Mouse (Mus musculus) heart, embryonic 14.5 days (tissue): ENCODE data around the gene Nlgn3. TPM values are rescaled to one million over a fixed set of nuclear protein-coding genes. Genes with fewer than 3 reads are reported as not detected.
"Not testable (repeated sequence)": the region's sequence is repeated elsewhere in the genome, so short reads cannot be mapped to it uniquely, and the experiment has no call there.

Source experiments
- ATAC-seq: fragments of 200-750 bp; cut with Nextera tagmentation; 2 replicates; pipeline ENCODE4 v1.8.0; 2017; ENCODE audit warnings: low read depth, moderate TSS enrichment; ENCODE audit not compliant: insufficient number of reproducible peaks, insufficient read depth, low FRiP score
- H3K27ac ChIP-seq, 2 experiments: fragments of 200-500 bp in 1 of 2; fragments of 300-500 bp in 1 of 2; sonication (generic) in 1 of 2; replicated peaks in 1 of 2; 2 replicates each; pipeline ENCODE4 v1.5.1; 2012 to 2014; ENCODE audit warnings: low read depth in 2 of 2, low read length in 2 of 2, control low read depth in 1 of 2, mild to moderate bottlenecking in 1 of 2, mixed read lengths in 1 of 2; ENCODE audit not compliant: control insufficient read depth in 1 of 2, insufficient read depth in 1 of 2
- H3K27me3 ChIP-seq: fragments of 300-500 bp; sonication (generic); 2 replicates; pipeline ENCODE4 v1.6.1; 2014; ENCODE audit warnings: mild to moderate bottlenecking, low read length, control low read depth; ENCODE audit not compliant: control insufficient read depth, insufficient read depth
- H3K36me3 ChIP-seq: fragments of 300-500 bp; sonication (generic); 2 replicates; pipeline ENCODE4 v1.6.1; 2014; ENCODE audit warnings: mild to moderate bottlenecking, control low read depth, low read length, mixed read lengths; ENCODE audit not compliant: control insufficient read depth, insufficient read depth
- H3K4me1 ChIP-seq, 2 experiments: fragments of 200-500 bp in 1 of 2; fragments of 300-500 bp in 1 of 2; sonication (generic) in 1 of 2; 2 replicates each; pipeline ENCODE4 v1.6.1; 2012 to 2014; ENCODE audit warnings: low read length in 2 of 2, control low read depth in 1 of 2, mixed read lengths in 1 of 2; ENCODE audit not compliant: control insufficient read depth in 2 of 2, insufficient read depth in 2 of 2
- H3K4me2 ChIP-seq: fragments of 300-500 bp; sonication (generic); 2 replicates; pipeline ENCODE4 v1.6.1; 2014; ENCODE audit warnings: mild to moderate bottlenecking, low read length
- H3K4me3 ChIP-seq, 2 experiments: fragments of 200-500 bp in 1 of 2; fragments of 300-500 bp in 1 of 2; sonication (generic) in 1 of 2; 2 replicates each; pipeline ENCODE4 v1.5.1; 2012 to 2014; ENCODE audit warnings: low read length in 2 of 2, mild to moderate bottlenecking in 2 of 2, control low read depth in 1 of 2, low read depth in 1 of 2, moderate library complexity in 1 of 2; ENCODE audit not compliant: control insufficient read depth in 1 of 2, insufficient read depth in 1 of 2
- H3K9ac ChIP-seq: fragments of 300-500 bp; sonication (generic); 2 replicates; pipeline ENCODE4 v1.6.1; 2014; ENCODE audit warnings: mild to moderate bottlenecking, low read length
- H3K9me3 ChIP-seq: fragments of 300-500 bp; sonication (generic); 2 replicates; pipeline ENCODE4 v1.6.1; 2016; ENCODE audit warnings: low read length, control low read depth; ENCODE audit not compliant: control insufficient read depth
- WGBS: fragments of 180-500 bp; shearing (Covaris S2); extraction: QIAGEN DNeasy Blood & Tissue Kit; methylation state at CpG from one replicate; pipeline ENCODE4 v1.1.7; 2014; 5-methylcytosine and 5-hydroxymethylcytosine counted together
- polyA plus RNA-seq: library from polyadenylated mRNA; unstranded; fragments of >200 nt; fragmentation: Nextera tagmentation; extraction: Ambion mirVana; gene quantifications from 2 replicates; pipeline ENCODE4 v1.2.1, GENCODE M21; 2014

Nlgn3 gene
- polyA plus RNA-seq, 1 experiment from 2014 or later, result 2.9 TPM

DNA sequence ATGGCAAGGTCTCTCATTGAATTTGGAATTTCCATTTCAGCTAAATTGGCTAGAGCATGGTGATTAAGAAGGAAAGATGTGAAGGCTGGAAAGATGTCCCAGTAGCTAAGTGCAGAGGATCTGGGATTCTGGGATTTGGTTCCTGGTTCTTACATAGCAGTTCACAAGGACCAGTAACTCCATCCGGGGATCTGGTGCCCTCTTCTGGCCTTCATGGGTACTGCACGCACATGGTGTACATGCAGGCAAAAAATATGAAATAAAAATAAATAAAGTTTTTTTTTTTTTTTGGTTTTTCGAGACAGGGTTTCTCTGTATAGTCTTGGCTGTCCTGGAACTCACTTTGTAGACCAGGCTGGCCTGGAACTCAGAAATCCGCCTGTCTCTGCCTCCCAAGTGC is 59.9 kb downstream of the Nlgn3 start:
- H3K27me3 ChIP-seq, H3K4me2 ChIP-seq: not testable (repeated sequence)

DNA sequence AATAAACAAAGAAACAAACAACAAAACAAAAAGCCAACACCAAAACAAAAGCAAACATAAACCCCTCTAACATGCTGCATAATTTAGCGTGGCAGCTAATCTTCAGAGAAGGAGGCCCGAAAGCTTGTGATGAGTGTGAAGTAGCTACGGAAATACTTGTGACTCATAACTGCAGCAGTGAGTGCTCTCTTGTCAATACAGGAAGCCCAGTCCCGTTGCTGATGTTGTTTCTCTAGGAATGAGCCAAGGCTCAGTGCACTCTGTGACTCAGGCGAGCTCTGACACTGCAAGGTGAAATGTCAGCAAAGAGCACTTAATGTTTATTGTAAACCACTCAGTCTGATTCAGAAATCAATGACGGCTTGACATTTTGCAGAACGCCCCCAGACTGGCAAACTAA is 70.0 kb downstream of the Nlgn3 start:
- WGBS, result 37% methylated on average over 7 of the region's 7 CpGs
- no peak overlapping the region for H3K9ac ChIP-seq
- H3K36me3 ChIP-seq, result no peaks in the 10 kb centered on the region
- ATAC-seq, result no peak
- no peak overlapping the region for H3K27ac ChIP-seq
- H3K4me1 ChIP-seq, result no peaks in the 10 kb centered on the region; a peak in 1 of 4 replicates
- H3K9me3 ChIP-seq, result no peaks in the 10 kb centered on the region
- H3K27me3 ChIP-seq, result no peaks in the 10 kb centered on the region
- H3K4me3 ChIP-seq, result no peak overlapping the region
- no peak overlapping the region for H3K4me2 ChIP-seq

More for the DNA sequence above, 59.9 kb downstream of the Nlgn3 start:
- WGBS, result 67% methylated on average over 4 of the region's 4 CpGs
- H3K9me3 ChIP-seq, ATAC-seq, H3K9ac ChIP-seq, H3K36me3 ChIP-seq, H3K4me1 ChIP-seq, H3K27ac ChIP-seq, H3K4me3 ChIP-seq: not testable (repeated sequence)

DNA sequence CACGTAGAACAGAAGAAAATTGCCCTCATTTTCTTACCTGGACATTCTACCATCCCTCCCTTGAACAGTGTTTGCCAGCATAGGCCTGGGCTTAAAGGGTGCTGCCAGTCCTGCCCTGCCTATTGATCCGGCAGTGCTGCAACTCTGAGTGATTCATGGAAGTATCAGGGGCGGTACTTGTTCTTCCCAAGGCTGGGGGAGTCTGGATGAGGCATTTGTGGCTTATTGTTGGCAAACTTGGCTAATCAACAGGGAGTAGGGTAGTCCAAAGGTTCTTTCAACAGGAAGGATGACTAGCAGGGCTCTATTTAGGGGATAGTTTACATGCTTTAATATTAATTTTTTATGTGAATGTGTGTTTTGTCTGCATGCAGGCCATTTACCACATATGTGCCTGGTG is 71.6 kb downstream of the Nlgn3 start:
- 72% methylated on average over 3 of the region's 3 CpGs for WGBS
- ATAC-seq, result no peak

DNA sequence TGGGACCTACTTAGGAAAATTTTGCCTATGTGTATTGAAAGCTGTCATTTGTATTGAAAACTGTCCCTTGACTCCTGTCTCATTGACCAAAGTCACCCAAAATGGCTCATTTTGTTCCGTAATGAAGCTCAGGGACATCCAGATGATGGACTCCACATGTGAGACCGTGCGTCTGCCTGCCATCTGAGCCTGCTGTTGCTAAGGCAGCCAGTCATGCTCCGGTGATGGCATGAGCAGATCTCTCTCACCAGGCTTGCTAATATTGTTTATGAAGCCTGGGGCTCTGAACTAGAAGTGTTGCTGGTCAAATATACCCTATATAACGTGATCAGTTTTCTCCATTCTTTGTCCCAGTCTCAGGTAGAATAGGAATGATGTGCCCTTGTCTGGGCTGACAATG is 74.0 kb downstream of the Nlgn3 start:
- H3K4me1 ChIP-seq, result no peaks in the 10 kb centered on the region; a peak in 1 of 4 replicates
- ATAC-seq, result no peak
- H3K4me3 ChIP-seq, result no peak overlapping the region
- 81% methylated on average over 5 of the region's 5 CpGs for WGBS
- no peak overlapping the region for H3K27ac ChIP-seq
- H3K9me3 ChIP-seq, result no peaks in the 10 kb centered on the region
- no peaks in the 10 kb centered on the region for H3K36me3 ChIP-seq
- H3K27me3 ChIP-seq, result no peaks in the 10 kb centered on the region
- no peak overlapping the region for H3K4me2 ChIP-seq
- no peak overlapping the region for H3K9ac ChIP-seq

More for the DNA sequence above, 71.6 kb downstream of the Nlgn3 start:
- Histone ChIP-seq H3K27me3 (no peaks in the 10 kb centered on the region), H3K4me1 (no peaks in the 10 kb centered on the region; a peak in 1 of 4 replicates), H3K4me3 (no peak overlapping the region), H3K27ac (no peak overlapping the region), H3K9ac (no peak overlapping the region), H3K9me3 (no peaks in the 10 kb centered on the region), H3K36me3 (no peaks in the 10 kb centered on the region), H3K4me2 (no peak overlapping the region)

Other genes starting within 250 kb of the Nlgn3 start
- 0.15 and 0.63 TPM in 2 replicates for gene Tex11, start 239.5 kb upstream of the Nlgn3 start, polyA plus RNA-seq
- 0.67 and 1.0 TPM in 2 replicates for gene Slc7a3, start 213.1 kb upstream of the Nlgn3 start, polyA plus RNA-seq
- gene Snx12, start 76.6 kb upstream of the Nlgn3 start, polyA plus RNA-seq, result 33.3 and 34.4 TPM in 2 replicates
- 1.4 and 2.3 TPM in 2 replicates for gene Foxo4, start 44.6 kb upstream of the Nlgn3 start, polyA plus RNA-seq
- not detected in 2 replicates for gene Gm614, start 35.2 kb upstream of the Nlgn3 start, polyA plus RNA-seq
- gene Il2rg, start 30.9 kb upstream of the Nlgn3 start, polyA plus RNA-seq, result 16.7 and 18.0 TPM in 2 replicates
- gene Gm20489, start 30.1 kb upstream of the Nlgn3 start, polyA plus RNA-seq, result not detected in 2 replicates
- 25.9 and 29.2 TPM in 2 replicates for gene Med12, start 25.1 kb upstream of the Nlgn3 start, polyA plus RNA-seq
- not detected in 2 replicates for gene Gjb1, start 77.2 kb downstream of the Nlgn3 start, polyA plus RNA-seq
- 22.8 and 26.4 TPM in 2 replicates for gene Zmym3, start 121.7 kb downstream of the Nlgn3 start, polyA plus RNA-seq
- 223 and 243 TPM in 2 replicates for gene Nono, start 130.2 kb downstream of the Nlgn3 start, polyA plus RNA-seq
- gene Itgb1bp2, start 149.9 kb downstream of the Nlgn3 start, polyA plus RNA-seq, result 84.4 and 93.9 TPM in 2 replicates
- gene Taf1, start 233.6 kb downstream of the Nlgn3 start, polyA plus RNA-seq, result 8.4 and 9.5 TPM in 2 replicates